Mouse (Mus musculus): ENCODE results near the gene Vmn1r58.
"Not testable (repeated sequence)": the region's sequence is repeated elsewhere in the genome, so short reads cannot be mapped to it uniquely, and the experiment has no call there.

Gene Vmn1r58

GRCm38 (mm10) chr7:5413296-5413695 lies at the start of gene Vmn1r58:
TSS of gene Vmn1r58 (minus strand) at chr7:5413396.
- DNase-seq, result not testable (repeated sequence)

GRCm38 (mm10) chr7:5456674-5457073 lies 43.5 kb upstream of the Vmn1r58 start, which contains the start of gene Vmn1r59:
TSS of gene Vmn1r59 (minus strand) at chr7:5456774.
- DNase-seq, result no peak

GRCm38 (mm10) chr7:5454011-5454410 lies 40.8 kb upstream of the Vmn1r58 start:
- DNase-seq, result not testable (repeated sequence)

- no peak for DNase-seq
These were observed 35.4 kb upstream of the Vmn1r58 start for GRCm38 (mm10) chr7:5448627-5449026.

- DNase-seq, result no peak
These were observed 7.0 kb downstream of the Vmn1r58 start for GRCm38 (mm10) chr7:5406201-5406600.

GRCm38 (mm10) chr7:5366724-5367123 lies 46.5 kb downstream of the Vmn1r58 start:
- DNase-seq, result no peak

- DNase-seq, result no peak
These were observed 49.6 kb downstream of the Vmn1r58 start for GRCm38 (mm10) chr7:5363599-5363998.

Measured in kidney, postnatal 14 days (tissue).